Mouse (Mus musculus) brain, embryonic 14.5 days (tissue): Measurements from ENCODE around the gene Pde4d. TPM values are rescaled to one million over a fixed set of nuclear protein-coding genes. Genes with fewer than 3 reads are reported as not detected.

Experiments used
- DNase-seq: peaks from one replicate; pipeline ENCODE4 v3.0.0-alpha.2; 2011; ENCODE audit warnings: low read depth
- CTCF ChIP-seq: fragments of 200-500 bp; IDR thresholded peaks from 2 replicates; pipeline ENCODE4 v1.5.1; 2012; ENCODE audit warnings: inconsistent platforms, mild to moderate bottlenecking, moderate library complexity, borderline replicate concordance; ENCODE audit not compliant: insufficient read depth, insufficient read length; ENCODE audit errors: extremely low read depth
- POLR2A ChIP-seq: fragments of 200-500 bp; IDR thresholded peaks from 2 replicates; pipeline ENCODE4 v1.6.1; 2012; ENCODE audit warnings: mild to moderate bottlenecking, inconsistent platforms, borderline replicate concordance; ENCODE audit not compliant: poor library complexity, insufficient read depth, insufficient read length, severe bottlenecking; ENCODE audit errors: extremely low read depth
- polyA plus RNA-seq: library from polyadenylated mRNA; depleted of rRNA; stranded (reverse); fragments of >200 nt; gene quantifications from 2 replicates; pipeline ENCODE4 v1.2.3, GENCODE M21; 2012

Gene Pde4d
- polyA plus RNA-seq, 1 experiment: 34.9 TPM

- DNase-seq: peak; percentile 87
- TF ChIP-seq CTCF (peak; percentile 57; the same call in 1 of the 2 replicates), POLR2A (no peak)
Measured at GRCm38 (mm10) chr13:109116342-109117201, 666.8 kb downstream of the Pde4d start.

- peak; percentile 54 for DNase-seq
- TF ChIP-seq POLR2A: no peak
Measured at GRCm38 (mm10) chr13:109117210-109117791, 667.6 kb downstream of the Pde4d start.

- DNase-seq: peak; percentile 13
- TF ChIP-seq POLR2A (no peak), CTCF (no peak)
Measured at GRCm38 (mm10) chr13:109118296-109118800, 668.6 kb downstream of the Pde4d start.

- peak; percentile 56 for DNase-seq
- no peak for TF ChIP-seq POLR2A
- TF ChIP-seq CTCF: no peak
Measured at GRCm38 (mm10) chr13:109121867-109122266, 672.1 kb downstream of the Pde4d start.

GRCm38 (mm10) chr13:109136405-109136804 lies 686.7 kb downstream of the Pde4d start:
- TF ChIP-seq CTCF: no peak
- TF ChIP-seq POLR2A: no peak
- peak; percentile 63 for DNase-seq

- TF ChIP-seq CTCF (no peak), POLR2A (no peak)
- peak; percentile 8 for DNase-seq
Measured at GRCm38 (mm10) chr13:109158703-109159102, 709.0 kb downstream of the Pde4d start.

- DNase-seq: peak; percentile 47
- TF ChIP-seq POLR2A (no peak), CTCF (no peak)
Measured at GRCm38 (mm10) chr13:109168556-109169334, 719.0 kb downstream of the Pde4d start.

- no peak for TF ChIP-seq POLR2A
- no peak for TF ChIP-seq CTCF
- no peak for DNase-seq
Measured at GRCm38 (mm10) chr13:109169335-109169606, 719.5 kb downstream of the Pde4d start.

- TF ChIP-seq POLR2A (no peak), CTCF (no peak)
- no peak for DNase-seq
Measured at GRCm38 (mm10) chr13:109171688-109172087, 721.9 kb downstream of the Pde4d start.

GRCm38 (mm10) chr13:109175281-109175680 lies 725.5 kb downstream of the Pde4d start:
- no peak for DNase-seq
- TF ChIP-seq CTCF (no peak), POLR2A (no peak)
